Mouse (Mus musculus) midbrain, embryonic 15.5 days (tissue): ENCODE measurements around the gene Robo4. TPM values are rescaled to one million over a fixed set of nuclear protein-coding genes. Genes with fewer than 3 reads are reported as not detected.

Experiments
- ATAC-seq: fragments of 200-750 bp; cut with Nextera tagmentation; replicated peaks from 2 replicates; pipeline ENCODE4 v1.8.0; 2017; ENCODE audit warnings: moderate TSS enrichment
- H3K27ac ChIP-seq: fragments of 300-500 bp; sonication (generic); 2 replicates; pipeline ENCODE4 v1.5.1; 2015; ENCODE audit warnings: mild to moderate bottlenecking, inconsistent platforms
- H3K27me3 ChIP-seq: fragments of 300-500 bp; sonication (generic); replicated peaks from 2 replicates; pipeline ENCODE4 v1.6.1; 2015; ENCODE audit warnings: inconsistent platforms
- H3K36me3 ChIP-seq: fragments of 300-500 bp; sonication (generic); replicated peaks from 2 replicates; pipeline ENCODE4 v1.6.1; 2015; ENCODE audit warnings: inconsistent platforms
- H3K4me1 ChIP-seq: fragments of 300-500 bp; sonication (generic); 2 replicates; pipeline ENCODE4 v1.6.1; 2015; ENCODE audit warnings: inconsistent platforms
- H3K4me2 ChIP-seq: fragments of 300-500 bp; sonication (generic); 2 replicates; pipeline ENCODE4 v1.6.1; 2015; ENCODE audit warnings: inconsistent platforms, mild to moderate bottlenecking, moderate library complexity
- H3K4me3 ChIP-seq: fragments of 300-500 bp; sonication (generic); 2 replicates; pipeline ENCODE4 v1.5.1; 2015; ENCODE audit warnings: mild to moderate bottlenecking, inconsistent platforms
- H3K9ac ChIP-seq: fragments of 300-500 bp; sonication (generic); 2 replicates; pipeline ENCODE4 v1.6.1; 2015; ENCODE audit warnings: mild to moderate bottlenecking, inconsistent platforms
- H3K9me3 ChIP-seq: fragments of 300-500 bp; sonication (generic); 2 replicates; pipeline ENCODE4 v1.6.1; 2016; ENCODE audit warnings: inconsistent platforms
- WGBS: fragments of 180-500 bp; shearing (Covaris S2); methylation state at CpG from one replicate; pipeline ENCODE4 v1.1.7; 2015; ENCODE audit warnings: mixed read lengths; 5-methylcytosine and 5-hydroxymethylcytosine counted together
- polyA plus RNA-seq: library from polyadenylated mRNA; unstranded; fragments of >200 nt; fragmentation: Nextera tagmentation; extraction: Ambion mirVana; gene quantifications from 2 replicates; pipeline ENCODE4 v1.2.1, GENCODE M21; 2015

Gene Robo4
- polyA plus RNA-seq, result 5.2 and 6.2 TPM in 2 replicates

- no peak within 1 kb of the TSS for H3K4me3 ChIP-seq
- 12% methylated on average over 7 of the region's 7 CpGs for WGBS
- H3K9ac ChIP-seq, result no peak within 1 kb of the TSS
- no peak within 1 kb of the TSS for H3K27ac ChIP-seq
- no peaks in the 10 kb centered on the region for H3K4me1 ChIP-seq
- no peaks in the 10 kb centered on the region for H3K9me3 ChIP-seq
- no peaks in the 10 kb centered on the region for H3K36me3 ChIP-seq
- ATAC-seq, result no peak
- no peak within 1 kb of the TSS for H3K4me2 ChIP-seq
- no peaks in the 10 kb centered on the region for H3K27me3 ChIP-seq
Measured at GRCm38 (mm10) chr9:37401802-37402201, at the start of gene Robo4. Gene Robo4, plus strand, starts transcription at chr9:37401897.

- Histone ChIP-seq H3K4me2 (no peak overlapping the region), H3K27ac (no peak overlapping the region), H3K4me1 (peaks cover 14% of the 10 kb centered on the region), H3K36me3 (no peaks in the 10 kb centered on the region), H3K27me3 (no peaks in the 10 kb centered on the region), H3K4me3 (no peak overlapping the region), H3K9me3 (no peaks in the 10 kb centered on the region), H3K9ac (no peak overlapping the region)
- ATAC-seq, result no peak
- WGBS, result 85% methylated on average over 1 of the region's 1 CpGs
Measured at GRCm38 (mm10) chr9:37354485-37354884, 47.2 kb upstream of the Robo4 start.

- H3K4me2 ChIP-seq, result no peak overlapping the region
- no peaks in the 10 kb centered on the region for H3K27me3 ChIP-seq
- ATAC-seq, result peak; percentile 70
- peak overlapping the region; percentile 76 for H3K27ac ChIP-seq
- no peaks in the 10 kb centered on the region for H3K36me3 ChIP-seq
- no peak overlapping the region for H3K9ac ChIP-seq
- H3K9me3 ChIP-seq, result no peaks in the 10 kb centered on the region
- 30% methylated on average over 7 of the region's 7 CpGs for WGBS
- H3K4me3 ChIP-seq, result no peak overlapping the region
- peaks cover 24% of the 10 kb centered on the region for H3K4me1 ChIP-seq
Measured at GRCm38 (mm10) chr9:37358713-37359330, 42.9 kb upstream of the Robo4 start.

- Histone ChIP-seq H3K27ac (peak overlapping the region; percentile 76), H3K9me3 (no peaks in the 10 kb centered on the region), H3K4me2 (no peak overlapping the region; the same call in 1 of the 2 replicates), H3K4me3 (no peak overlapping the region), H3K27me3 (no peaks in the 10 kb centered on the region), H3K4me1 (peaks cover 24% of the 10 kb centered on the region), H3K36me3 (no peaks in the 10 kb centered on the region), H3K9ac (no peak overlapping the region)
- peak; percentile 86 for ATAC-seq
- 9% methylated on average over 6 of the region's 6 CpGs for WGBS
Measured at GRCm38 (mm10) chr9:37359331-37360220, 42.1 kb upstream of the Robo4 start.

GRCm38 (mm10) chr9:37362084-37362483, 39.6 kb upstream of the Robo4 start:
- Histone ChIP-seq H3K27ac (no peak overlapping the region), H3K9me3 (no peaks in the 10 kb centered on the region), H3K36me3 (no peaks in the 10 kb centered on the region), H3K27me3 (no peaks in the 10 kb centered on the region), H3K4me2 (no peak overlapping the region), H3K4me1 (peaks cover 24% of the 10 kb centered on the region), H3K9ac (no peak overlapping the region), H3K4me3 (no peak overlapping the region)
- no peak for ATAC-seq

GRCm38 (mm10) chr9:37362881-37363280, 38.8 kb upstream of the Robo4 start:
- Histone ChIP-seq H3K9ac (no peak overlapping the region), H3K36me3 (no peaks in the 10 kb centered on the region), H3K27ac (no peak overlapping the region), H3K9me3 (no peaks in the 10 kb centered on the region), H3K4me2 (no peak overlapping the region), H3K4me3 (no peak overlapping the region), H3K27me3 (no peaks in the 10 kb centered on the region), H3K4me1 (peaks cover 24% of the 10 kb centered on the region)
- ATAC-seq, result no peak
- 78% methylated on average over 1 of the region's 1 CpGs for WGBS

GRCm38 (mm10) chr9:37363551-37363950, 38.1 kb upstream of the Robo4 start:
- no peaks in the 10 kb centered on the region for H3K27me3 ChIP-seq
- H3K4me3 ChIP-seq, result no peak overlapping the region
- no peak overlapping the region for H3K4me2 ChIP-seq
- H3K27ac ChIP-seq, result no peak overlapping the region
- WGBS, result 77% methylated on average over 3 of the region's 3 CpGs
- peaks cover 23% of the 10 kb centered on the region for H3K4me1 ChIP-seq
- no peaks in the 10 kb centered on the region for H3K9me3 ChIP-seq
- no peak for ATAC-seq
- no peaks in the 10 kb centered on the region for H3K36me3 ChIP-seq
- no peak overlapping the region for H3K9ac ChIP-seq

- no peak for ATAC-seq
- no peaks in the 10 kb centered on the region for H3K9me3 ChIP-seq
- H3K9ac ChIP-seq, result no peak overlapping the region
- peaks cover 15% of the 10 kb centered on the region for H3K4me1 ChIP-seq
- H3K36me3 ChIP-seq, result no peaks in the 10 kb centered on the region
- 63% methylated on average over 3 of the region's 3 CpGs for WGBS
- H3K4me3 ChIP-seq, result no peak overlapping the region
- H3K27ac ChIP-seq, result no peak overlapping the region
- H3K4me2 ChIP-seq, result no peak overlapping the region
- no peaks in the 10 kb centered on the region for H3K27me3 ChIP-seq
Measured at GRCm38 (mm10) chr9:37364392-37364791, 37.3 kb upstream of the Robo4 start.

GRCm38 (mm10) chr9:37365706-37366105, 36.0 kb upstream of the Robo4 start:
- 71% methylated on average over 5 of the region's 5 CpGs for WGBS
- ATAC-seq, result no peak

GRCm38 (mm10) chr9:37367301-37368080, 34.2 kb upstream of the Robo4 start, which contains the start of gene Hepacam:
Gene Hepacam, plus strand, starts transcription at chr9:37367351.
- Histone ChIP-seq H3K4me3 (0 out of 2 replicates have a peak within 1 kb of the TSS, but pooled peaks have one; percentile 12), H3K9ac (no peak within 1 kb of the TSS), H3K4me2 (no peak within 1 kb of the TSS), H3K9me3 (no peaks in the 10 kb centered on the region), H3K4me1 (no peaks in the 10 kb centered on the region), H3K36me3 (no peaks in the 10 kb centered on the region), H3K27ac (peak within 1 kb of the TSS; percentile 64), H3K27me3 (no peaks in the 10 kb centered on the region)
- WGBS, result 85% methylated on average over 17 of the region's 17 CpGs
- ATAC-seq, result peak; percentile 81

More at GRCm38 (mm10) chr9:37365706-37366105, 36.0 kb upstream of the Robo4 start:
- no peaks in the 10 kb centered on the region for H3K36me3 ChIP-seq
- 0 out of 2 replicates have a peak, but pooled peaks cover 1% of the 10 kb centered on the region for H3K4me1 ChIP-seq
- no peak overlapping the region for H3K4me3 ChIP-seq
- H3K4me2 ChIP-seq, result no peak overlapping the region
- H3K27ac ChIP-seq, result no peak overlapping the region
- H3K9me3 ChIP-seq, result no peaks in the 10 kb centered on the region
- H3K27me3 ChIP-seq, result no peaks in the 10 kb centered on the region
- no peak overlapping the region for H3K9ac ChIP-seq

GRCm38 (mm10) chr9:37368081-37368830, 33.4 kb upstream of the Robo4 start:
- no peak for ATAC-seq
- H3K4me1 ChIP-seq, result no peaks in the 10 kb centered on the region
- WGBS, result 86% methylated on average over 11 of the region's 11 CpGs
- no peaks in the 10 kb centered on the region for H3K36me3 ChIP-seq
- H3K9me3 ChIP-seq, result no peaks in the 10 kb centered on the region
- peak overlapping the region; percentile 64 for H3K27ac ChIP-seq
- H3K4me3 ChIP-seq, result 0 out of 2 replicates have a peak overlapping the region, but pooled peaks have one; percentile 12
- no peak overlapping the region for H3K4me2 ChIP-seq
- no peaks in the 10 kb centered on the region for H3K27me3 ChIP-seq
- no peak overlapping the region for H3K9ac ChIP-seq
